Mouse (Mus musculus) layer of hippocampus, adult 18-20 months (tissue): ENCODE measurements at regions not wholly inside any gene's neighbourhood (a gene's known extent, or its start where the extent isn't known, plus 50 kb on each side); places are given as distances from the start of the nearest gene placed in this dataset.
A peak's percentile ranks its signal among the peaks of the same experiment; 100 is the strongest.

Experiments used
- DNase-seq, 2 experiments: peaks; one replicate each; pipeline ENCODE4 v3.0.0; 2022; ENCODE audit warnings: low spot score in 2 of 2

DNA sequence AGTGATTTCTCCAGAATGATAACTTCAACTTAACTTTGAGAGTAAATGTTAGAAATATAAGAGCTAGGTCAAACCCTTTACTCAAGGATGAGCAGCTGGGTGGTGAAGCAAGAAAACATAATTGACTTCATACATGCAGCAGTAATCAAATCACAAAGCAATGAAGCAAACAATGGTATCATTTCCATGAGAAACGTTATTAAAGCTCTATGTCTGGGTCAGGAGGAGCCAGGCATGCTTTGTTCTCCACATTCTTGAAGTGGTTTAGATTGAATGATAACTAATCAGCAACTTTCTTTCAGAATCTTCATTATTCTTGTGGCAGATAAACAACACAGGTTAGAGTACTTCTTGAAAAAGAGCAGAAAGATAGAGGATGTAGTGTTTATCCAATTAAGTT is 577.8 kb downstream of the Cetn3 start:
- DNase-seq = no peak

DNA sequence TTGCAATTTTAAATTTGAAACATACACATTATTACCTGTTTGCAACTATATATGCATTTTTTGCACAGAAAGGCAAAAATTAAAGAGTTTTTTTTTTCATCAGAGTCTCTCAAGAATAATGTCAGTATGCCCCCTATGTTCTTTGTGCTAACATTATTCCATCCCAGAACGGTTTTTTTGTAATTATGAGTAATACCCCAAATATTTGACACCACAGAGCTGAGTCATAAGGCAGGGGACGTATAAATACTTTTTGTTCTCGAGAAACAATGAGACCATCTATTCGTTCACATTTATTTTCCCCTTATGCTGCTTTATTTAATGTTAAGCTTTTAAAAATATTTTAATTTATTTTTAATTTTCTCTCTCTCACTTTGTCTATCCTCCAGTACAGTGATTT is 578.5 kb downstream of the Cetn3 start:
- no peak for DNase-seq

GRCm38 (mm10) chr13:82366768-82367167 is 583.9 kb downstream of the Cetn3 start:
- no peak for DNase-seq

DNA sequence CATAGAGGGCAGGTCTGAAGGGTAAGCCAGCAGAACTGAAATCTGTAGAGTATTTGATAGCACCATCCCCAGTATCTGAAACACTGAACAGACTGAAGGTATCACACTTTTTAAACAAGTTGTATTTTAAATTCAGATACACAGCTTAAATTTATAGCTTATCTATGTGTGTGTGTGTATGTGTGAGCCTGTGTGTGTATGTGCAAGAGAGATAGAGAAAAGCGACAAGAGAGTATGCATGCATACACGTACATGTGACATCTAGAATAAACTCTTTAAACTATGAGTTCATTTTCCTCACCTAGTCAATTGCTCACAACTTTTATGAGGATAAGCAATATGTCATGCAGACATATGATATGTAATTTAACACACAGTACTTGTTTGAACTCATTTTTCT is 588.7 kb downstream of the Cetn3 start:
- no peak for DNase-seq

- DNase-seq = no peak
These were observed 589.7 kb downstream of the Cetn3 start for GRCm38 (mm10) chr13:82372612-82373011.

GRCm38 (mm10) chr13:82392908-82393307 is 610.0 kb downstream of the Cetn3 start:
- DNase-seq = peak in 1 of 2 experiments; percentile 25

DNA sequence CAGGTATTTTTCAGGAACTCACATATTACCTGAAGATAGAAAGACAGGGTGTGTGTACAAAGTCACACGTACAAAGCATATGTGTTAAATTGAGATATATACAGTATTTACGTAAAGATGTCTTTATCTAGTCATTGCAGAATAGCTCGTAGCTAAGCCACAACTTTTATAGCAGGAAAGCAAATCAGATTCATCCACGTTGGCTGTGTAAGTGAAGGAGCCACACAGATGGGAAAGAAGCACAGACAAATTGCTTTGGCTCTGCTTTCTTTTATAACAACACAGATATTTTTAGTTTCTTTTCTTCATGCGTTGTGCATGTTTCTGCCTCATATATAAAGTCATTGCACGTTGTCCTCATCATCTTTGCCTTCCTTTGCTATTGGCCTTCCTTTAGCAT is 610.6 kb downstream of the Cetn3 start:
- DNase-seq = peak in 1 of 2 experiments; percentile 7

DNA sequence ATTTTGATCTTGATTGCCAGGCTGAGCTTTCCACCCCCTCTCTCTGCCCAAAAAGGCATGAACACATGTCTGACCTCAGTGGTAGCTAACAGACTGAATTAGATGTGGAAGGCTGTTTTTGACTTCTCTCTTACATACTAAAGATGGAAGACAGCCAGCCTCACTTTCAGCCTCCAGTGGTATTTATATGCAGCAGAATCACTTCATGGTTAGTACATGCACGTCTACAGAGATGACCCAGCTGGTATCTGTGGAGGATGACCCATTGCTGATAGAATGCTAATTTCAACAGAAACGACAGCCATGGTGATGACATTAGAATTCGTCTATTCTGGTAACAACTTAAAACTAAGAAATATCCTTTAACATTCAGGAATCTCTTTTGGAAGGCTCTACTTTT is 630.8 kb downstream of the Cetn3 start:
- DNase-seq = no peak

GRCm38 (mm10) chr13:82420966-82421365 is 638.1 kb downstream of the Cetn3 start:
- no peak for DNase-seq

- DNase-seq = peak in 1 of 2 experiments; percentile 3
These were observed 641.2 kb downstream of the Cetn3 start for GRCm38 (mm10) chr13:82423911-82424654.

DNA sequence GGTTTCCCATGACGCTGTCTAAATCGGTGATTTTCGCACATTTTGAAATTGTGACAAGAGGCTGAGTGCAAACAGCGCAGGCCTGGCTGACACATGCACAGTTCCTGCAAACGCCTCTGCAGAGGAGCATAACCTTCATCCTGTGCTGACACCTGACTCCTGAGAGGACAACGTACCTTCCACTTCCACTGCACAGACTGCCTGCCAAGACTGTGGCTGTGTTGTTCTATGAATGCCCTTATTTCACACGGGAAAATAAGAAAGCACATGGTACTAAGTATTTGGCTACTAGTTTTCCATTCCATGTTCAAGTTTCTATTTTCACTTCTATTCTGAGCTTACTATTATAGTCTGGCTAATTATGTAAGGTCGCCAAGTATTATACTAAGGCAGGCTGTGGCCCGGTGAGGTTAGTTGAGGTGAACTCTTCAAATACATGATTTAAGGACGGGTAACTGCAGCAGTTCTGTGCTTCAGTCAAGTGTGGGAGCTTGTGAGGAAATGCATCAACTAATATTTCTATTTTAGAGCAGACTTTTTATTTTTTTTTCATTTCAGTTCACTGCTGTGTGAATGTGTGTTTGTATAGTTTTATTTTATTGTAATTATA is 642.0 kb downstream of the Cetn3 start:
- peak in 1 of 2 experiments; percentile 4 for DNase-seq

DNA sequence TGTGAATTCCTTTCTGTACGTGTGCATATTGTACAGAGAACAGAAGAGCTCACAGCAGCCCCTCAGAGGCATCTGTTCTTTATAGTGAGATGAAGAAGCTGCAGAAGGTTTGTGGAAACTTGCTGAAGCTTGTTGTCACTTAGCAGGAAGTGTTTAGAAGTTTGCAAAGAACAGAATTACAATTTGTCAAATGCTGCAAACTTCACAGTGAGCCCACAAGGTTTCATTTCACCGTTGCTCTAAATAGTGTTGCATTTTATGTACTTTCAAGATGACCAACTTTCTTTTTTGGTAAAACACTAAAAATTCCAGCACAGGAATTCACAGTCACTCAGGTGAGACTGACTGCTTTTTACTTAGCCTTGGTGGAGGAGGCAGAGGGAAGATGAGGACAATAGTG is 649.5 kb downstream of the Cetn3 start:
- DNase-seq = no peak

GRCm38 (mm10) chr13:82439294-82439693 is 656.4 kb downstream of the Cetn3 start:
- no peak for DNase-seq

- DNase-seq = no peak
These were observed 670.8 kb downstream of the Cetn3 start for GRCm38 (mm10) chr13:82453650-82454049.

DNA sequence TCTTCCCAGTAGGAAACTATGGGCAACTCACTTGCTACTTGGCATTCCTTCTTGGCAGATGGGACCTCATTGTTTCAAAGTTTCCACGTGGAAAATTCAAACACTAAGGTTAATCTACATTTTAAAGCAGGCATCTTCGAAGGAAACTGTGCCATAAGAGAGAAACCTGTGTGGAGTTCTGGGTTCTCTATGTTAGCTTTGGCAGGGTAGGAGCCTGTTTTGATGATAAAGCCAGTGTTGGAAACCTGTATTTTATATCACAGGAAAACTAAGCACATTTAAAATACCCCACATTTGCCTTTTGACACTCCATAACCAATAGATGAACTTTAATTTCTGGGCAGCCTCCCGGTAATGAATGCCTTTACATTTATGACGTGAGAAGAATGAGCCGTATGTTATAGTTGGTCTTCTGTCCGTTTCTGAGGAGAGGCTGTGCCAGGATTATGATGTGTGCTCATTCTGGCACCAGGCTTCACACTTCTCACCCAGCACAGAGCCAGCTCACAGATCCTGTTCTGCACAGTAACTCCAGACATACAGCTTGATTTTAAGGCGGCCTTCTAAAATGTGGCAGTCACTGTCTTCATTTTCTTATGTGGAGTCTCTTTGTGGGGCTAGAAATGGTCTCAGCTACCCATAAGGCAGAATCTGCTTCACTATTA is 700.5 kb downstream of the Cetn3 start:
- DNase-seq = no peak

- DNase-seq = no peak
These were observed 713.7 kb downstream of the Cetn3 start for GRCm38 (mm10) chr13:82496606-82497005.

GRCm38 (mm10) chr13:82508176-82508575 is 725.3 kb downstream of the Cetn3 start:
- DNase-seq = peak; percentile 14 to 55

DNA sequence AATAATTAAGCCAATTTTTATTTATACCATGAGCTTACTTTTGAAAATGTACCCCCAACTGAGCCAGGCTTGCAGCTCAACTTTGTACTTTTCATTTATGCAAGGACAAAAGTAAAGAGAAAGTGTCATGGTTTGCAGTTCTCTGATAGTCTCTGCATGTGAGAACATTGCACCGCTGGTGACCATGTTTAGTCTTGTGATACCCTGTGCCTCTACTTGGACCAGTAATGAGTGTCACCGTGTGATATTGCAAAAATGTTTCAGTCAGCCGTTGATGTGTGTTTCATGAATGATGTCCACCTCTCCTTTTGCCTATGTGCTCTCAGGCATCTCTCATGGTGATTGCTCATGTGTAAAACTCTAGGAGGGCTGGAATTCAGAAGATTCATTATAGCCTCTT is 726.6 kb downstream of the Cetn3 start:
- DNase-seq = no peak
